Mouse (Mus musculus) kidney, postnatal 0 days (tissue): ENCODE measurements at regions not wholly inside any gene's neighbourhood (a gene's known extent, or its start where the extent isn't known, plus 50 kb on each side); places are given as distances from the start of the nearest gene placed in this dataset.

Experiments
- ATAC-seq: fragments of 200-750 bp; cut with Nextera tagmentation; replicated peaks from 2 replicates; pipeline ENCODE4 v1.8.0; 2017; ENCODE audit warnings: low read depth, moderate number of reproducible peaks, moderate TSS enrichment, moderate library complexity; ENCODE audit not compliant: low FRiP score
- DNase-seq: peaks from one replicate; pipeline ENCODE4 v3.0.0-alpha.2; 2016; ENCODE audit warnings: low spot score
- H3K27ac ChIP-seq: fragments of 300-500 bp; sonication (generic); 2 replicates; pipeline ENCODE4 v1.5.1; 2014; ENCODE audit warnings: mild to moderate bottlenecking
- H3K27me3 ChIP-seq: fragments of 300-500 bp; sonication (generic); 2 replicates; pipeline ENCODE4 v1.6.1; 2014; ENCODE audit warnings: low read length, mixed read lengths; ENCODE audit not compliant: insufficient read depth
- H3K36me3 ChIP-seq: fragments of 300-500 bp; sonication (generic); 2 replicates; pipeline ENCODE4 v1.6.1; 2014; ENCODE audit warnings: low read length, mixed read lengths; ENCODE audit not compliant: insufficient read depth
- H3K4me1 ChIP-seq: fragments of 300-500 bp; sonication (generic); replicated peaks from 2 replicates; pipeline ENCODE4 v1.6.1; 2014; ENCODE audit warnings: antibody characterized with exemption, low read length, mixed read lengths; ENCODE audit not compliant: insufficient read depth
- H3K4me2 ChIP-seq: fragments of 300-500 bp; sonication (generic); 2 replicates; pipeline ENCODE4 v1.6.1; 2014; ENCODE audit warnings: mild to moderate bottlenecking, low read length, moderate library complexity, mixed read lengths
- H3K4me3 ChIP-seq: fragments of 300-500 bp; sonication (generic); replicated peaks from 2 replicates; pipeline ENCODE4 v1.5.1; 2014; ENCODE audit warnings: low read depth, low read length
- H3K9ac ChIP-seq: fragments of 300-500 bp; sonication (generic); 2 replicates; pipeline ENCODE4 v1.6.1; 2014; ENCODE audit warnings: low read depth, low read length
- H3K9me3 ChIP-seq: fragments of 300-500 bp; sonication (generic); replicated peaks from 2 replicates; pipeline ENCODE4 v1.6.1; 2016; ENCODE audit warnings: low read length, inconsistent platforms, mixed read lengths
- CTCF ChIP-seq: IDR thresholded peaks from 2 replicates; pipeline ENCODE4 v1.5.1; 2016; ENCODE audit warnings: antibody characterized with exemption, low read depth, mild to moderate bottlenecking, moderate library complexity
- WGBS: fragments of 180-500 bp; shearing (Covaris S2); extraction: QIAGEN DNeasy Blood & Tissue Kit; methylation state at CpG from one replicate; pipeline ENCODE4 v1.1.7; 2014; 5-methylcytosine and 5-hydroxymethylcytosine counted together

DNA sequence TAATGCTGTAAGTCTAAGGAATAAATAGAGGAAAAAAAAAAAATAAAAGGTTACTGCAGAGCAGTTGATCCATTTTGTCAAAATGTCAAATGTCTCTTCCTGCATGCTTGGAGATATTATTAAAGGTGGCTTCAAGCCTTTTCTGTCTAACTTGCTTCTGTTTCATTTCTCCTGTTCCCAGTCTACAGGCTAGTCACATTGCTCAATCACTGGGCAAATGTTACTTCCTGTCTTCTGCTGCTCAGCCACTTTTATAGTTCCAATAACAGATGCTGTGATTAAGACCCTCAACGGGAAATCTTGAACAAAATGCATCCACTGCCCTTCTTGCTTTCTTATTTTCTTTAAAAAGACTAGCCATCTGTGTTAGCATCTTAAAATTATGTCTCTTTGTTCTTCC lies 1445.2 kb upstream of the Pcdh17 start:
- H3K9ac ChIP-seq = no peak overlapping the region
- H3K4me2 ChIP-seq = no peak overlapping the region
- no peaks in the 10 kb centered on the region for H3K9me3 ChIP-seq
- DNase-seq (no peak), ATAC-seq (no peak)
- no peaks in the 10 kb centered on the region for H3K36me3 ChIP-seq
- no peaks in the 10 kb centered on the region for H3K27me3 ChIP-seq
- TF ChIP-seq CTCF = no peak
- WGBS = 43% methylated on average over 1 of the region's 1 CpGs
- H3K4me3 ChIP-seq = no peak overlapping the region
- H3K4me1 ChIP-seq = no peaks in the 10 kb centered on the region
- H3K27ac ChIP-seq = no peak overlapping the region

DNA sequence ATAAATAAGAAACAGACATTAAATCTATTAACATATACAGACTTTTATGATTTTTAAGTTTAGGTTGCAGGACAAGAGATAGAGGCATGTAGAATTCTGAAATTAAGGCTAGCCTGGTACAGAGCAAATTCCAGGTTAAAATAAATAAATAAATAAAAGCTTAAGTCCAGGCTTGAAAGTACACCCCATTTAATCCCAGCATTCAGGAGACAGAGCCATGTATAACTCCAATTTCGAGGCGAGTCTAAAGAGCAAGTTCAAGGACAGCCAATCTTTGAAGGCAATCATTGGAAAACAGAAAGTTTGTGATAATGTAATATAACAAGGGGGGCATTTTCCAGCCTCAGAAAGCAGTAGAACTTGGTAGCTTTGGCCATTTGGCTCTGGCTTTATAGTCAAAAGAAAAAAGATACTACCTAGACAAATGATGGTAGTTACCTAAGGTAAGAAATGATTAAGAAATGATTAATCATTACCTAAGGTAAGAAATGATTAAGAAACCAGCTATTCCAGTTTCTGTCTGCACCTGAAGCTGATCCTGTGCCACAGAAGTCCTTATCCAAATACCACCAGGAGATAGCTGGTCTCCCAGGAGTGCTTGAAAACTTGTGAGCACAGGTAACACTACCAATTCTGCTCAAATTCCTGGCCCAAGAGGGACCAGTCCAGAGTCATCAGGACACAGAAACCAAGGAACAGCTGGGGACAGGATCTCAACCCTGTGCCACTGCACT lies 1441.0 kb upstream of the Pcdh17 start:
- Histone ChIP-seq H3K36me3 (no peaks in the 10 kb centered on the region), H3K4me1 (no peaks in the 10 kb centered on the region), H3K27ac (no peak overlapping the region), H3K9me3 (no peaks in the 10 kb centered on the region), H3K4me3 (no peak overlapping the region), H3K9ac (no peak overlapping the region), H3K27me3 (no peaks in the 10 kb centered on the region), H3K4me2 (no peak overlapping the region)
- 79% methylated on average over 2 of the region's 2 CpGs for WGBS
- ATAC-seq = no peak
- DNase-seq = peak; percentile 1
- TF ChIP-seq CTCF = no peak

DNA sequence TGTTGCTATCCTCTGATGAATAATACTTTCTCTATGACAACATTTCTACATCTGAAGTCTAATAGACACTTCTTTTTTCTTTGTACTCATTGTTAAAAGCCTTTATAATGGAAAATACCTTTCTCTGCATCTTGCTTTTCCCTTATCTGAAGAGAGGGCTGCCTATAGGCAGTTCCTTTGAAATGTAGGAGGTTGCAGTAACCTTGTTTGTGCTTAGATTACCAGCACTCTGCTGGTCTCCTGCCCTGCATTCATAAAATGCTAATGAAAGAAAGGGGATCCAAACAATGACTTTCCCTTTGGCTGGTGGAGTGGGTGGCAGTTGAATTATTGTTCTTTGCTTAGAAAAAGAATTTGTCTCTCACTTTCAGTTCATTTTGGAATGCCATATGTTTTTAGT lies 1434.8 kb upstream of the Pcdh17 start:
- no peak overlapping the region for H3K4me2 ChIP-seq
- H3K36me3 ChIP-seq = no peaks in the 10 kb centered on the region
- no peak overlapping the region for H3K9ac ChIP-seq
- no peak overlapping the region for H3K27ac ChIP-seq
- no peak overlapping the region for H3K4me3 ChIP-seq
- ATAC-seq (no peak), DNase-seq (no peak)
- TF ChIP-seq CTCF = no peak
- no peaks in the 10 kb centered on the region for H3K27me3 ChIP-seq
- H3K9me3 ChIP-seq = no peaks in the 10 kb centered on the region
- no peaks in the 10 kb centered on the region for H3K4me1 ChIP-seq

DNA sequence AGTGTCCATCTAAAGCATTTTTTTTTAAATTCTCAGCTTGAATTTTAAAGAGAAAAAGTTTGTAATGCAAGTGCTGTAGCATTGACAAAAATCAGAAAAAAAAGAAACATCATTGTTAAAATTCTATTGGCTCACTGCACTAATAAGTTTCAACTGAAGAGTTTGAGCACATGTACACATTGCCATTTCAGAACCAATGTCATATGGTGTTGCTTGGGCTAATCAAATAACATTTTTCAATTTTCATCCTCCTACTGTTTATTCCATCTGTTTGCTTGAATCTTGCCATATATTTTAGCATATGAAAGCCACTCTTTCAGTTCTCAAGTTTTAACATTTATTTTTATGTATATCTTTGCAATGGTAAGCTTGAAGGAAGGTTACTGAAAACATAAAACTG lies 1421.5 kb upstream of the Pcdh17 start:
- Histone ChIP-seq H3K4me1 (no peaks in the 10 kb centered on the region), H3K27ac (no peak overlapping the region), H3K9me3 (no peaks in the 10 kb centered on the region), H3K4me3 (no peak overlapping the region), H3K4me2 (no peak overlapping the region), H3K27me3 (no peaks in the 10 kb centered on the region), H3K9ac (no peak overlapping the region), H3K36me3 (no peaks in the 10 kb centered on the region)
- DNase-seq = no peak
- no peak for TF ChIP-seq CTCF
- no peak for ATAC-seq
